Mouse (Mus musculus): ENCODE measurements around the gene Mapk8. TPM values are rescaled to one million over a fixed set of nuclear protein-coding genes. Genes with fewer than 3 reads are reported as not detected.

The Mapk8 gene
- polyA plus RNA-seq (2012; rRNA removed; ENCODE audit: low replicate concordance) = 8.1 and 9.5 TPM in 2 replicates

DNA sequence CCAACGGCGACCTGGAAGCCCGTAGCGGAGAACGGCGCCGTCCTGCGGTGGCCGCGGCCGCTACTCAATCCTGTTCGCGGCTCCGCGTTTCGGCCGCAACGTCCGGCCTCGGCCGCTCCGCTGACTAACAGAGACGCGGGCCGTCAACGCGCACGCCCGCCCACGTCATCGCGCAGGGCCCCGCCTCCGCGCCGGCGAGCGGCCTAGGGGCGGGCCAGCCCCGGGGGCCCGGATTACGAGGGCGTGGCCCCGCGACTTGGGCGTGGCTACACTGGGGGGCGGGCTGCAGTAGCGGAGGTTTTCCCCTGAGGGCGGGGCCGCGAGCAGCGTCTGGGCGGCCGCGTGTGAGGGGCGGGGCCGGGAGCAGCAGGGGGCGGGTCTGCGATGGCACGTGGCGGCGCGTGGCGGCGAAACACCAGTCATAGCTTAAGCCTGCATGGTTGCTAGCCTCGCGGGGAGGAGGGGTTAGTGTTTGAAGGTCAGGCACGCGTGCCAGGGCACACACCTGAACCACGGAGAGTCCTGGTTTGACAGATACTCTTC lies at the start of gene Mapk8:
TSS of gene Mapk8 (minus strand) at position 132 of the 543 bp plus-strand sequence.

DNA sequence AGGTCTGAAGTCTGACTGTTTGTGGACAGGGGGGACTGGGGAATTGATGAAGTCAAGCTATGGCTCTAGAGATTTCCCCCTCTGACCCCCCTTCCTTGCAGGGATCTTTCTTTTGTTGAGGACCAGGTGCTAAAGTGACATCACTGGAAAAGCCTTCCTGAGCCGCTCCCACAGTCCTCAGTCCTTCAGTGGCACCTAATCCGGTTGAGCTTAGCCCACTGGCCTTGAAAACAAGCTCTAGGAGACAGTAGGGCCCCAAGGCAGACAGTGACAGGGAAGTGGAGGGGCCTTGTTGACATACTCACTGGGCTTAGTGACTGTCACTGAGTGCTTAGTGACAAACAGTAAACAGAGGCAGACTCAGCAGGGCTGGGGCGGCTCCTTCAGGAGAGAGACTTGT lies 24.4 kb upstream of the Mapk8 start, which contains the start of gene Frmpd2:
TSS of gene Frmpd2 (plus strand) at position 366 of the 400 bp plus-strand sequence.

Other genes starting within 250 kb of the Mapk8 start
- gene Arhgap22, start 233.1 kb downstream of the Mapk8 start, polyA plus RNA-seq (2012; rRNA removed; ENCODE audit: low replicate concordance) = 9.4 and 25.4 TPM in 2 replicates
- gene Frmpd2, start 24.5 kb upstream of the Mapk8 start, polyA plus RNA-seq (2012; rRNA removed; ENCODE audit: low replicate concordance) = 0.04 TPM in 1 of 2 replicates, not detected in the other
- not detected in 2 replicates for gene Ptpn20, start 142.0 kb upstream of the Mapk8 start, polyA plus RNA-seq (2012; rRNA removed; ENCODE audit: low replicate concordance)

Measured in mammary gland, adult 2 months (tissue).